Mouse (Mus musculus): ENCODE results near the gene 5330417H12Rik. TPM values are rescaled to one million over a fixed set of nuclear protein-coding genes. Genes with fewer than 3 reads are reported as not detected.

The 5330417H12Rik gene
- polyA plus RNA-seq, 1 experiment from 2014 or later: not detected

- Histone ChIP-seq H3K4me2 (replicated peaks; ENCODE audit: low read depth, low read length) (no peak overlapping the region), H3K4me3 (ENCODE audit: low read depth, low read length) (no peak overlapping the region), H3K4me1 (replicated peaks; ENCODE audit: control insufficient read depth, insufficient read depth, low read length) (peaks cover 6% of the 10 kb centered on the region; the same call in 1 of the 2 replicates), H3K27me3 (ENCODE audit: control insufficient read depth, insufficient read depth, low read length) (no peaks in the 10 kb centered on the region), H3K36me3 (ENCODE audit: control insufficient read depth, insufficient read depth, low read length) (no peaks in the 10 kb centered on the region), H3K9ac (ENCODE audit: low read depth, low read length) (no peak overlapping the region), H3K9me3 (ENCODE audit: control insufficient read depth, low read length) (no peaks in the 10 kb centered on the region), H3K27ac (ENCODE audit: low read depth, low read length) (no peak overlapping the region)
- DNase-seq (ENCODE audit: low spot score) (peak; percentile 91), ATAC-seq (ENCODE audit: low FRiP score) (peak; percentile 77)
- WGBS: 14% methylated on average over 8 of the region's 8 CpGs
Measured at GRCm38 (mm10) chr7:107661189-107661842, 36.4 kb upstream of the 5330417H12Rik start.

GRCm38 (mm10) chr7:107659186-107659918 lies 34.4 kb upstream of the 5330417H12Rik start:
- Histone ChIP-seq H3K9ac (ENCODE audit: low read depth, low read length) (no peak overlapping the region), H3K9me3 (ENCODE audit: control insufficient read depth, low read length) (no peaks in the 10 kb centered on the region), H3K4me2 (replicated peaks; ENCODE audit: low read depth, low read length) (no peak overlapping the region), H3K27me3 (ENCODE audit: control insufficient read depth, insufficient read depth, low read length) (no peaks in the 10 kb centered on the region), H3K4me1 (replicated peaks; ENCODE audit: control insufficient read depth, insufficient read depth, low read length) (no peaks in the 10 kb centered on the region), H3K4me3 (ENCODE audit: low read depth, low read length) (no peak overlapping the region), H3K27ac (ENCODE audit: low read depth, low read length) (no peak overlapping the region), H3K36me3 (ENCODE audit: control insufficient read depth, insufficient read depth, low read length) (no peaks in the 10 kb centered on the region)
- DNase-seq (ENCODE audit: low spot score) (no peak), ATAC-seq (ENCODE audit: low FRiP score) (no peak)
- 86% methylated on average over 8 of the region's 8 CpGs for WGBS

DNA sequence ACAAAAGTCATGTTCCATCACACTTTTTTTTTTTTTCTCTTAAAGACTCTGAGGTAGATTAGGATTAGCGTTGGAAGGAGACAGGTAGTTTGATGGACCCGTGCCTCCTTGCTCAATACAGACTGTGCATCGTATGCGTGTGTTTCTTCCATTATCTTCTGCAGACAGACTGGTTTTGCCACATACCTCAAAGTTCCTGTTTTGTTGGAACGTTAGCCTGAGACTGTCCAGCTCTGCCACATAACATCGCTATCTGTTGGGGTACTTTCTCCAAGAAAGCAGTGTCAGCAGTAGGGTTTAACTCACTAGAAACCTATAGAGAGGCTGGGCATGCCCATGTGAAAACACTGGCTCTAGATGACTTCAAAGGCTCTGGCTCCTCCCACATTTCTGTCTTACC lies 31.5 kb upstream of the 5330417H12Rik start:
- H3K4me2 ChIP-seq (replicated peaks; ENCODE audit: low read depth, low read length): no peak overlapping the region
- no peak for ATAC-seq (ENCODE audit: low FRiP score)
- no peaks in the 10 kb centered on the region for H3K4me1 ChIP-seq (replicated peaks; ENCODE audit: control insufficient read depth, insufficient read depth, low read length)
- no peaks in the 10 kb centered on the region for H3K36me3 ChIP-seq (ENCODE audit: control insufficient read depth, insufficient read depth, low read length)
- no peaks in the 10 kb centered on the region for H3K9me3 ChIP-seq (ENCODE audit: control insufficient read depth, low read length)
- DNase-seq (ENCODE audit: low spot score): no peak
- H3K4me3 ChIP-seq (ENCODE audit: low read depth, low read length): no peak overlapping the region
- H3K9ac ChIP-seq (ENCODE audit: low read depth, low read length): no peak overlapping the region
- H3K27me3 ChIP-seq (ENCODE audit: control insufficient read depth, insufficient read depth, low read length): no peaks in the 10 kb centered on the region
- no peak overlapping the region for H3K27ac ChIP-seq (ENCODE audit: low read depth, low read length)
- WGBS: 92% methylated on average over 6 of the region's 6 CpGs

GRCm38 (mm10) chr7:107651821-107652220 lies 26.9 kb upstream of the 5330417H12Rik start:
- H3K9me3 ChIP-seq (ENCODE audit: control insufficient read depth, low read length): no peaks in the 10 kb centered on the region
- H3K27ac ChIP-seq (ENCODE audit: low read depth, low read length): no peak overlapping the region
- H3K36me3 ChIP-seq (ENCODE audit: control insufficient read depth, insufficient read depth, low read length): no peaks in the 10 kb centered on the region
- ATAC-seq (ENCODE audit: low FRiP score): no peak
- WGBS: 58% methylated on average over 1 of the region's 1 CpGs
- no peak overlapping the region for H3K9ac ChIP-seq (ENCODE audit: low read depth, low read length)
- H3K4me2 ChIP-seq (replicated peaks; ENCODE audit: low read depth, low read length): no peak overlapping the region
- no peak overlapping the region for H3K4me3 ChIP-seq (ENCODE audit: low read depth, low read length)
- DNase-seq (ENCODE audit: low spot score): no peak
- H3K27me3 ChIP-seq (ENCODE audit: control insufficient read depth, insufficient read depth, low read length): no peaks in the 10 kb centered on the region
- no peaks in the 10 kb centered on the region for H3K4me1 ChIP-seq (replicated peaks; ENCODE audit: control insufficient read depth, insufficient read depth, low read length)

DNA sequence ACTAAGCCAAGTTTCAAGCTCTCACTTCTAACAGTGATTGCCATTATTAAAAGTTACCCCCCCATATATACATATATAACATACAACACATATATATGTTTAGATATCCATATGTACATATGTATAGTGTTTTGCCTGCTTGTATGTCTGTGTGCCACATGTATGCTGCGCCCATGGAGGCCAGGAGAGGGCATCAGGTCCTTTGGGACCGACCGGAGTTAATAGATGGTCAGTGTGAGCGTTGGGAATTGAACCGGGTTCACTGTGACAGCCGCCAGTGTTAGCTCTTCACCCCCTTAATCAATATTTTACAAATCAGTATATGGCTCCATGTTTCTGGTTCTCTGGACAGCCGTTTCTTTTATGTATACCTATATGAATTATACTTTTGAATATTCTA lies 25.0 kb upstream of the 5330417H12Rik start:
- Histone ChIP-seq H3K4me1 (replicated peaks; ENCODE audit: control insufficient read depth, insufficient read depth, low read length) (no peaks in the 10 kb centered on the region), H3K36me3 (ENCODE audit: control insufficient read depth, insufficient read depth, low read length) (no peaks in the 10 kb centered on the region), H3K9me3 (ENCODE audit: control insufficient read depth, low read length) (no peaks in the 10 kb centered on the region), H3K9ac (ENCODE audit: low read depth, low read length) (no peak overlapping the region), H3K27me3 (ENCODE audit: control insufficient read depth, insufficient read depth, low read length) (no peaks in the 10 kb centered on the region), H3K27ac (ENCODE audit: low read depth, low read length) (no peak overlapping the region), H3K4me3 (ENCODE audit: low read depth, low read length) (no peak overlapping the region), H3K4me2 (replicated peaks; ENCODE audit: low read depth, low read length) (no peak overlapping the region)
- no peak for DNase-seq (ENCODE audit: low spot score)
- WGBS: 83% methylated on average over 7 of the region's 7 CpGs
- ATAC-seq (ENCODE audit: low FRiP score): no peak

DNA sequence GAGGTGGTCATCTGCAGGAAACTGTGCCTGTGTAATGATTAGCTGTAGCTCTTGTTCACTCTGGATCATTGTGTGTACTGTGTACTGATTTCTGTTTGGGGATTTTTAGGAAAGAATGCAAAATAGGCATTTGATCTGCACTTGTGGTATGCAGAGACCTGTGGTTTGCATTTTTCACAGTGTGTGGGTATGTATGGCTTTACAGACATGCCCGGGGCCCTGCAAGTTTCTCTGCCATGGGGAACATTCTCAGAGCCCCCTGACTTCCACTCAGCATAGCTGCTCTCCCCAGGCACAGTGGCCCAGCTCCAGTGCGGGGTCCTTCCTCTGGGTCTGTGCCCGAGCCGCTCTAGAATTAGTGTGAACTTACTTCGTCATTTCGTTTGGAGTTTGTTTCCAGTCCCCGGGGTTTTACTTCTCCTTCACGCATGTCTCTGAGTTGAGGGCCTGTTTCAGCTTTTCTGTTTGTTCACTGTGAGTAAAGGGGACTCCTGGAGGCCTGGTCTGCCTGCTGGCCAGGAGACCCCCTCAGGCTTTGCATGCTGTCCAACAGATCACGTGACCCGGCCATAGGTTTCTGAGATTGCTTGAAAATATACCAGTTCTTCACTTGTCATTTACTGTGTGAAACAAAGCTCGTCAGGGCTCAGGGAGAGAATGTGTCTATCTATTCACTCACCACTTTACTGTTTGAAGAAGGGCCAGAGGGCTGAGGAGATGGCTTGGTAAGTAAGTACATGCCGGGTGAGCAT lies 24.2 kb upstream of the 5330417H12Rik start:
- WGBS: 79% methylated on average over 12 of the region's 12 CpGs
- no peak for ATAC-seq (ENCODE audit: low FRiP score)

GRCm38 (mm10) chr7:107644987-107645386 lies 20.0 kb upstream of the 5330417H12Rik start:
- Histone ChIP-seq H3K9ac (ENCODE audit: low read depth, low read length) (no peak overlapping the region), H3K4me2 (replicated peaks; ENCODE audit: low read depth, low read length) (no peak overlapping the region), H3K9me3 (ENCODE audit: control insufficient read depth, low read length) (no peaks in the 10 kb centered on the region), H3K27ac (ENCODE audit: low read depth, low read length) (no peak overlapping the region), H3K4me1 (replicated peaks; ENCODE audit: control insufficient read depth, insufficient read depth, low read length) (no peaks in the 10 kb centered on the region), H3K36me3 (ENCODE audit: control insufficient read depth, insufficient read depth, low read length) (no peaks in the 10 kb centered on the region), H3K27me3 (ENCODE audit: control insufficient read depth, insufficient read depth, low read length) (no peaks in the 10 kb centered on the region), H3K4me3 (ENCODE audit: low read depth, low read length) (no peak overlapping the region)
- ATAC-seq (ENCODE audit: low FRiP score) (no peak), DNase-seq (ENCODE audit: low spot score) (no peak)
- WGBS: 94% methylated on average over 2 of the region's 2 CpGs

More for the DNA sequence above, 24.2 kb upstream of the 5330417H12Rik start:
- no peaks in the 10 kb centered on the region for H3K27me3 ChIP-seq (ENCODE audit: control insufficient read depth, insufficient read depth, low read length)
- H3K4me3 ChIP-seq (ENCODE audit: low read depth, low read length): no peak overlapping the region
- no peak overlapping the region for H3K27ac ChIP-seq (ENCODE audit: low read depth, low read length)
- H3K9me3 ChIP-seq (ENCODE audit: control insufficient read depth, low read length): no peaks in the 10 kb centered on the region
- no peaks in the 10 kb centered on the region for H3K36me3 ChIP-seq (ENCODE audit: control insufficient read depth, insufficient read depth, low read length)
- H3K4me2 ChIP-seq (replicated peaks; ENCODE audit: low read depth, low read length): no peak overlapping the region
- H3K9ac ChIP-seq (ENCODE audit: low read depth, low read length): no peak overlapping the region
- DNase-seq (ENCODE audit: low spot score): no peak
- no peaks in the 10 kb centered on the region for H3K4me1 ChIP-seq (replicated peaks; ENCODE audit: control insufficient read depth, insufficient read depth, low read length)

GRCm38 (mm10) chr7:107642586-107643275 lies 17.8 kb upstream of the 5330417H12Rik start:
- DNase-seq (ENCODE audit: low spot score): no peak
- no peak overlapping the region for H3K4me3 ChIP-seq (ENCODE audit: low read depth, low read length)
- H3K27ac ChIP-seq (ENCODE audit: low read depth, low read length): no peak overlapping the region
- 84% methylated on average over 7 of the region's 7 CpGs for WGBS
- no peaks in the 10 kb centered on the region for H3K9me3 ChIP-seq (ENCODE audit: control insufficient read depth, low read length)
- no peak for ATAC-seq (ENCODE audit: low FRiP score)
- H3K4me1 ChIP-seq (replicated peaks; ENCODE audit: control insufficient read depth, insufficient read depth, low read length): no peaks in the 10 kb centered on the region
- no peaks in the 10 kb centered on the region for H3K36me3 ChIP-seq (ENCODE audit: control insufficient read depth, insufficient read depth, low read length)
- no peak overlapping the region for H3K4me2 ChIP-seq (replicated peaks; ENCODE audit: low read depth, low read length)
- no peaks in the 10 kb centered on the region for H3K27me3 ChIP-seq (ENCODE audit: control insufficient read depth, insufficient read depth, low read length)
- H3K9ac ChIP-seq (ENCODE audit: low read depth, low read length): no peak overlapping the region
